Mouse (Mus musculus) hindbrain, embryonic 13.5 days (tissue): ENCODE measurements around the gene Kit. TPM values are rescaled to one million over a fixed set of nuclear protein-coding genes. Genes with fewer than 3 reads are reported as not detected.
A peak's percentile ranks its signal among the peaks of the same experiment; 100 is the strongest.

Experiments
- ATAC-seq: fragments of 200-750 bp; cut with Nextera tagmentation; 2 replicates; pipeline ENCODE4 v1.8.0; 2017; ENCODE audit warnings: moderate TSS enrichment; ENCODE audit not compliant: low FRiP score
- H3K27ac ChIP-seq: fragments of 300-500 bp; sonication (generic); 2 replicates; pipeline ENCODE4 v1.5.1; 2015; ENCODE audit warnings: inconsistent platforms, mild to moderate bottlenecking, moderate library complexity
- H3K27me3 ChIP-seq: fragments of 300-500 bp; sonication (generic); 2 replicates; pipeline ENCODE4 v1.6.1; 2015; ENCODE audit warnings: mild to moderate bottlenecking, inconsistent platforms
- H3K36me3 ChIP-seq: fragments of 300-500 bp; sonication (generic); 2 replicates; pipeline ENCODE4 v1.6.1; 2015; ENCODE audit warnings: mild to moderate bottlenecking, inconsistent platforms
- H3K4me1 ChIP-seq: fragments of 300-500 bp; sonication (generic); replicated peaks from 2 replicates; pipeline ENCODE4 v1.6.1; 2015; ENCODE audit warnings: inconsistent platforms
- H3K4me2 ChIP-seq: fragments of 300-500 bp; sonication (generic); 2 replicates; pipeline ENCODE4 v1.6.1; 2015; ENCODE audit warnings: inconsistent platforms, mild to moderate bottlenecking, moderate library complexity
- H3K4me3 ChIP-seq: fragments of 300-500 bp; sonication (generic); 2 replicates; pipeline ENCODE4 v1.5.1; 2015; ENCODE audit warnings: mild to moderate bottlenecking, inconsistent platforms
- H3K9ac ChIP-seq: fragments of 300-500 bp; sonication (generic); 2 replicates; pipeline ENCODE4 v1.6.1; 2015; ENCODE audit warnings: mild to moderate bottlenecking, inconsistent platforms
- H3K9me3 ChIP-seq: fragments of 300-500 bp; sonication (generic); 2 replicates; pipeline ENCODE4 v1.6.1; 2016; ENCODE audit warnings: inconsistent platforms
- WGBS: fragments of 180-500 bp; shearing (Covaris S2); methylation state at CpG from one replicate; pipeline ENCODE4 v1.1.7; 2015; 5-methylcytosine and 5-hydroxymethylcytosine counted together
- polyA plus RNA-seq: library from polyadenylated mRNA; unstranded; fragments of >200 nt; fragmentation: Nextera tagmentation; extraction: Ambion mirVana; gene quantifications from 2 replicates; pipeline ENCODE4 v1.2.1, GENCODE M21; 2015

The Kit gene
- polyA plus RNA-seq, 1 experiment from 2014 or later: 57.9 TPM

DNA sequence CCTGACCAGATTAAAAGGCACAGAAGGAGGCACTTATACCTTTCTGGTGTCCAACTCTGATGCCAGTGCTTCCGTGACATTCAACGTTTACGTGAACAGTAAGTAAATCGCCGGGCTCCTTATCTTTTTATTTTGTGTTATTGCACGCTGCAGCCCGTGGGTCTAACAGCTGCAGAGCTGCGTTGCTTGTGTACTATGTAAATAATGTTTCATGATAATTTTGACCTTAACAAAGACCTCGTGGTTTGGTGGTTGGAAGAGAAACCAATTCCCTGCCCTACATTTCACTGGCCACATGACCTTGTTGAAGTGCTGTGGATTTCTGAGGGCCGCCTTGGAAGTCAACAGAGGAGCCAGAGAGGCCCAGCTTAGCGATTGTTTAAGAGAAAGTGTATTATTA, 48.3 kb downstream of the Kit start:
- Histone ChIP-seq H3K9ac (no peak overlapping the region), H3K36me3 (peaks cover 44% of the 10 kb centered on the region), H3K4me1 (peaks cover 13% of the 10 kb centered on the region), H3K9me3 (no peaks in the 10 kb centered on the region), H3K4me3 (no peak overlapping the region), H3K27me3 (no peaks in the 10 kb centered on the region), H3K4me2 (no peak overlapping the region), H3K27ac (no peak overlapping the region; the same call in 1 of the 2 replicates)
- 84% methylated on average over 11 of the region's 11 CpGs for WGBS
- no peak for ATAC-seq

DNA sequence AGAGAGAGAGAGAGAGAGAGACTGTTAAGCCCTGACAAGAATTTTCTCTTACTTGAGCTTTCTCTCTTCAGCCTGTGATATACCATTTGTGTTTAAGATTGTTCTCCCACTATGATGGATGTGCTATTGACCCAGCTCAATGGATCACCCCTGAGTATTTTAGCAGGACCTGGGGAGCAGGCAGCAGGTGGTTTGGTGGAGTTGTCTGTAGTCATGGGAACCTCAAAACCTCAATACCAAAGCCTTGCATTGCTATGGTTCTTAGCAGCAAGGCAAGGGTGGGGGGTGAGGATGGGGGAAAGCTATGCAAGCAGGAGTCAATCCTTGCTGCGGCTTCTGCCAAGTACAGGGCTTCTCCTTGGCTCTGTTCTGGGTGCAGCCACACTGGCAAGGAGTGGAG, 48.8 kb downstream of the Kit start:
- 79% methylated on average over 1 of the region's 1 CpGs for WGBS

DNA sequence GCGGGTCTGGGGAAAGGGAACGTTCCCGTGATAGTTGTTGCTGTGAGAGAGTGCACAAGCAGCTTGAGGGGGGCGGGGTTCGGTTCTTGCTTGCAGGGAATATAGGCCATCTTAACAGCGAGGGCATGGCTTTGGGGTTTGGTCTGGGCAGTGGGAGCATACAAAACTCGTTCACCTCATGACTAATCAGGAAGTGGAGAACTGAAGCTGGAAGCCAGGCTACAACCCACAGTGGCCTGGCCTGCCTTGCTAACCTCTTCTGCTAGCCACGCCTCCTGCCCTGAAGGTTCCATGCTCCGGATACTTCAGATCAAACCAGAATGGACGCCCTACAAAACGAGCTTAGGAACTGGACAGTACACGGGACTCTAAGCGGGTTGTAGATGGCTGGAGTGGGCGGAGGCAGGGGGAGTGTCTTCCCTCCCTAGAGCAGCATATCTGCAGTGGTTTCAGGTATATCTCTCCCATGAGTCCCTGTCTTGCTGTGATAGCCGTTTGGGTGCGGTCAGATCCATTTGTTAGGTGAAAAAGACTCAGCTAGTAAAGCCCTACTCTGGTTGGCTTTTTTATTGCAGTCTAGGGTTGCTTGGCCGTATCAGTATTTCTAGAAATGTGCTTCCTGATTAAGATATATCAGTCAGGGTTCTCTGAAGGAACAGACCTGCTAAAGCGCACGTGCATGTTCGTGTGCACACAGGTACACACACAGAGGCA, 49.4 kb downstream of the Kit start:
- H3K27ac ChIP-seq: no peak overlapping the region
- H3K36me3 ChIP-seq: peaks cover 47% of the 10 kb centered on the region
- WGBS: 95% methylated on average over 20 of the region's 20 CpGs
- no peaks in the 10 kb centered on the region for H3K27me3 ChIP-seq
- H3K4me3 ChIP-seq: no peak overlapping the region
- H3K4me2 ChIP-seq: no peak overlapping the region
- H3K9ac ChIP-seq: no peak overlapping the region
- no peak for ATAC-seq
- peaks cover 15% of the 10 kb centered on the region for H3K4me1 ChIP-seq
- no peaks in the 10 kb centered on the region for H3K9me3 ChIP-seq

More for the DNA sequence above, 48.8 kb downstream of the Kit start:
- H3K36me3 ChIP-seq: peaks cover 44% of the 10 kb centered on the region
- no peak overlapping the region for H3K9ac ChIP-seq
- no peak for ATAC-seq
- peaks cover 15% of the 10 kb centered on the region for H3K4me1 ChIP-seq
- no peak overlapping the region for H3K4me2 ChIP-seq
- H3K27ac ChIP-seq: no peak overlapping the region
- H3K4me3 ChIP-seq: no peak overlapping the region
- no peaks in the 10 kb centered on the region for H3K27me3 ChIP-seq
- H3K9me3 ChIP-seq: no peaks in the 10 kb centered on the region

DNA sequence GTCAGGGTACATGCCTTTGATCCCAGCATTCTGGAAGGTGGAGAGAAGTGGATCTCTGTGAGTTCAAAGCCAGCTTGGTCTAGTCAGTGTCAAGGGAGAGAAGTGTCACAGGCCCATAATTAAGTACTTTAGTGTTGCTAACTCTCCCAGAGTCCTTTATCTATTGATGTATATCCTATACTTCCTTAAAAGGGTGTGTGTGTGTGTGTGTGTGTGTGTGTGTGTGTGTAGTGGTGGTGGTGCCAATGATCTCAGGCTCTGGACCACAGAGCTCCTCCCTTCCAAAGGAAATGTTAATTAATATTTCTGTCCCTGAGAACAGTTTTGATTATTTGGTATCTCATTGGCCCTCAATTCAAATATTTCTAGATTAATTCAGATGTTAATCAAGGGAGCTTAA, 50.3 kb downstream of the Kit start:
- ATAC-seq: no peak

DNA sequence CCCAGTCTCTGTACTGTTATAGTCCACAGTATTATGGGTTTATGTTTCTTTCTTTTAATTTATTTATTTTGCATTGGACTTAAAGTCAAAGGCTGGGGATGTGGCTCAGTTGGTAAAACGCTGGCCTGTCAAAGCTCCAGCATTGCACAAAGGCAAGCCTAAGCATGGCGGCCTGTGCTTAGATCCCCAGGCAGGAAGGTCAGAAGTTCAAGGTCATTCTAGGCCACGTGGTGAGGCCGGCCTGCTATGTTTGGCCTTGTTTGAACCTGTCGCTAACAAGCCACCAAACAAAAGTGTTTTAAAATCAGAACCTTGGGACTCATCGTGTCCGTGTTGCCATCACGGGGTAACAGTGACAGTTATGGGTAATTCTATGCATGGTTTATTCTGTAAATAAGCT, 51.6 kb downstream of the Kit start:
- H3K9ac ChIP-seq: no peak overlapping the region

More for the DNA sequence above, 50.3 kb downstream of the Kit start:
- H3K4me2 ChIP-seq: no peak overlapping the region
- H3K4me3 ChIP-seq: no peak overlapping the region
- no peak overlapping the region for H3K9ac ChIP-seq
- H3K9me3 ChIP-seq: no peaks in the 10 kb centered on the region
- H3K27me3 ChIP-seq: no peaks in the 10 kb centered on the region
- H3K4me1 ChIP-seq: peaks cover 15% of the 10 kb centered on the region
- H3K27ac ChIP-seq: no peak overlapping the region
- peaks cover 45% of the 10 kb centered on the region for H3K36me3 ChIP-seq

DNA sequence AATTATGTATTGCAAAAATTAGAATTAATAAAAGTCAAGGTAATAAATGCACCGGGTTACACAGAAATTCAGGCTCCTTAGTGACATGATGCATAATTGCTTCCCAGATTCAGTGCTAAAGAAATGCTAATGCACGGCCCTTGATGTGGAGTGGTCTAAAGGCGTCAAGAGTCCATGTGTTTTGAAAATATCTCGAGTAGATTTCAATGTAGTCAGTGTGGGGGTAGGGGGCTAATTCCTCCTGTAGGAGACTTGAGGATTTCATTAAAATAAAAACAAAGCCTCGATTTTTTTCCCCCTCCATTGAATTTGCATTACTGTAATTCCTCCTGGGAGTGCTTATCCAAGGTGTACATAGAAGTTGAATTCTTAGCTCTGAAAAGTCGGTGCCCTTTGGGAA, 52.0 kb downstream of the Kit start:
- no peak for ATAC-seq
- 51% methylated on average over 6 of the region's 6 CpGs for WGBS
- peaks cover 15% of the 10 kb centered on the region for H3K4me1 ChIP-seq
- H3K4me3 ChIP-seq: no peak overlapping the region
- H3K27me3 ChIP-seq: no peaks in the 10 kb centered on the region
- no peak overlapping the region for H3K4me2 ChIP-seq
- H3K9ac ChIP-seq: no peak overlapping the region
- 0 out of 2 replicates have a peak overlapping the region, but pooled peaks have one; percentile 45 for H3K27ac ChIP-seq
- H3K36me3 ChIP-seq: peaks cover 30% of the 10 kb centered on the region
- H3K9me3 ChIP-seq: no peaks in the 10 kb centered on the region

More for the DNA sequence above, 51.6 kb downstream of the Kit start:
- H3K27me3 ChIP-seq: no peaks in the 10 kb centered on the region
- H3K4me2 ChIP-seq: no peak overlapping the region
- no peaks in the 10 kb centered on the region for H3K9me3 ChIP-seq
- ATAC-seq: no peak
- H3K4me1 ChIP-seq: peaks cover 15% of the 10 kb centered on the region
- 51% methylated on average over 8 of the region's 8 CpGs for WGBS
- H3K36me3 ChIP-seq: peaks cover 34% of the 10 kb centered on the region
- H3K27ac ChIP-seq: peak overlapping the region; percentile 45; the same call in 1 of the 2 replicates
- no peak overlapping the region for H3K4me3 ChIP-seq

DNA sequence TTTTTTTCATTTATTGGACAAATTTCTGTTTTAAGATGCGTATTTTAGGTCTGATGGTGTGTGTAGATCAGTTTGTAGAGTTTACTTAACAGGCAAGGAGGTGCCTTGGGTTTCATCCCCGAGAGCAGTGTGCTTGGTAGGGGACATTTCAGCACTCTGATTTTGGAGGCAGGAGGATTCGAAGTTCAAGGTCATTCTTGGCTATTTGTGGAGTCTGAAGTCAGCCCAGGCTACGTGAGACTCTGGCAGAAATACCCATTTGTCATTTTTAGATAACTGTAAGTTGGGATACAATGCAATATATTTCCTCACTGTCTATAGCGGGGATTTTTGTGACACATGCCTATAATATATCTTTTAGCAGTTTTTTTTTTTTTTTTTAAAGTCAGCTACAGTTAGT, 57.5 kb downstream of the Kit start:
- Histone ChIP-seq H3K4me1 (peaks cover 16% of the 10 kb centered on the region), H3K4me3 (no peak overlapping the region), H3K4me2 (no peak overlapping the region), H3K9me3 (no peaks in the 10 kb centered on the region), H3K27ac (no peak overlapping the region), H3K9ac (no peak overlapping the region), H3K36me3 (peaks cover 3% of the 10 kb centered on the region; the same call in 1 of the 2 replicates), H3K27me3 (no peaks in the 10 kb centered on the region)
- ATAC-seq: no peak
- 90% methylated on average over 5 of the region's 5 CpGs for WGBS

DNA sequence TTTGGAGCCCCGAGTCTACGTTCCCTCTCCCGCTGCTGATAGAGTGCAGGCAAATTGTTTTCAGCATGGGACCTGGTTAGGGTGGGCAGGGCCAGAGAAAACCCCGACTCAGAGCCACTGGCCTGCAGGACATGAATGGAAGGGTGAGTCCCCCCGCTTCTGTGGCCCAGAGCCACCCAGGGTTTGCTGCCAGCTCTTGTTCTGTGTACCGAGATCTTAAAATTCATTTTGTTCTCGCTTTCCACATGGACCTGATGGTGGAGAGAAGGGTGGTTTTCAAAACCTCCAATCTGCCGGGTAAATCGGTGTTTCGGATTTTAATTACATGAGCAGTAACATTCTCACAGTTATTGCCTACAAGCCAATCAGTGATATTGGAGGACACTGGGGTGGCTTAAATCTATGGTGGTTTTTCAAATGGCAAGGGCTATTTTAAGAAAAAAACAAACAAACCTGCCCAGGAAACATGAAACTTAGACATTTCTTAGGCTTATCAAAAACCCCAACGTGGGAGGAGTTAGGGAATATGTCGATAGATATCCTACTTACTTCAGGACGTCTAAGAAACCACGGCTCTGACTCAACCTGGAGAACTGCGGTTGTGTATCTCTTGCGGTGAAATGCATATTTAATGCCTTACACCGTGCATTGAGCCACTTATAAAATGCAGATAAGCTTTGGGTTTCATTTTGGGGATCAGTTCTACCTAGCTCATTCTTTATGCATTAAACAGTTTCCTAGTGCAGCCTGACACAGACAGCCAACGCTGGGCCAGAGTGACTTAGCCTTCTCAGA, 58.3 kb downstream of the Kit start:
- H3K36me3 ChIP-seq: peaks cover 3% of the 10 kb centered on the region; the same call in 1 of the 2 replicates
- no peak overlapping the region for H3K27ac ChIP-seq
- no peak overlapping the region for H3K4me3 ChIP-seq
- ATAC-seq: no peak
- H3K4me2 ChIP-seq: no peak overlapping the region
- no peaks in the 10 kb centered on the region for H3K9me3 ChIP-seq
- no peak overlapping the region for H3K9ac ChIP-seq
- no peaks in the 10 kb centered on the region for H3K27me3 ChIP-seq
- H3K4me1 ChIP-seq: peaks cover 18% of the 10 kb centered on the region
- 89% methylated on average over 18 of the region's 18 CpGs for WGBS

DNA sequence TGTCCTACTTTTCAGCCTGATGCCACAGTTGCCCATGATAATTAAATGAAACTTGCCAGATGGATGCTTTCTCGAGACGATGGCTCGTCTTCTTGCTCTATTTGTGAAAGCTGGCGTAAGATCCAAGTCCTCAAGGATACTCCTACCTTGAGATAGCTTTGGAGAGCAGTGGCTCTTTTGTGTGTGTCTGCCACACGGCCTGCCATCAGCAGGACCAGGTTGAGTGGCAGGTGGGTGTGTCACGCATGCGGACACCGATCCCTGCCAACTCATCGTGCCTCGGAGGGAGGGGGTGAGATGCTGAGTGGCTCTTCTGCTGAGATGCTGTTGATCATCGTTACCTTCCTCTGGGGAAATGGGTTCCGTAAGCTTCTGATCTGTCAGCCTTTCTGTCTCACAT, 60.7 kb downstream of the Kit start:
- Histone ChIP-seq H3K4me2 (0 out of 2 replicates have a peak overlapping the region, but pooled peaks have one; percentile 6), H3K9me3 (no peaks in the 10 kb centered on the region), H3K4me1 (peaks cover 16% of the 10 kb centered on the region), H3K27ac (peak overlapping the region; percentile 63), H3K27me3 (no peaks in the 10 kb centered on the region), H3K4me3 (no peak overlapping the region), H3K9ac (no peak overlapping the region), H3K36me3 (peaks cover 7% of the 10 kb centered on the region)
- 54% methylated on average over 12 of the region's 12 CpGs for WGBS
- ATAC-seq: peak; percentile 59; the same call in 1 of the 2 replicates

DNA sequence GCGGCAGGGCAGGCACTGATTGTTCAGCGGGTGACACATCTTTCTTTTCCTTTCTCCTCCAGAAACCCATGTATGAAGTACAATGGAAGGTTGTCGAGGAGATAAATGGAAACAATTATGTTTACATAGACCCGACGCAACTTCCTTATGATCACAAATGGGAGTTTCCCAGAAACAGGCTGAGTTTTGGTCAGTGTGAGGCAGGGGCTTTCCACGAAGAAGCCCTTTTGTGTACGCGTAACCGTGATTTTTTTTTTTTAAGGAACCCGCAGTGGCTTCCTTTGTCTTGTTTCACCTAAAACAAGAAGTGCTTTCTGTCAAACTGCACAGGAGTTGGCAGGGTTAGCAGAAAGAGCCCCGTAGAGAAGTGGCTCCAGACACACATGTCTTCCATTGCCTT, 65.9 kb downstream of the Kit start:
- H3K36me3 ChIP-seq: peaks cover 24% of the 10 kb centered on the region
- WGBS: 67% methylated on average over 11 of the region's 11 CpGs
- peak overlapping the region; percentile 20; the same call in 1 of the 2 replicates for H3K27ac ChIP-seq
- no peak overlapping the region for H3K9ac ChIP-seq
- no peak overlapping the region for H3K4me2 ChIP-seq
- no peaks in the 10 kb centered on the region for H3K9me3 ChIP-seq
- ATAC-seq: no peak
- H3K4me3 ChIP-seq: no peak overlapping the region
- H3K27me3 ChIP-seq: no peaks in the 10 kb centered on the region
- H3K4me1 ChIP-seq: peaks cover 10% of the 10 kb centered on the region

DNA sequence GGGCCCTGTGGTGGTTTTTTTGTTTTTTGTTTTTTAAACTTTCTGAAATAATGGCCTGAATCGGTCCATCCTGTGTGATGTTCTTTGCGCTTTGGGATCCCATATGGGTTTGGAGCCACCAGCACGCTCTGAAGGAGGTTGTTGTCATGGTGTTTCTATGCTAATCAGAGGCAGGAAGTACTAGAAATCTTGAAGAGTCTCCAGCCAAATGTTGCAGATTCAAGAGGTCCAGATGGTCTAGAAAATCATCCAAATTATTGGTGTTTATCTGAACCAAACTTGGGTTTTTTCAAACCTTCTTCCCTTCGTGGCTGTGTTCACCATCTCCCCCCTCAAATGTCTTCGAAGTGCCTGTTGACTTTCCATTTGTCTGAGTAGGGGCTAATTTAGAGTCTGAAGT, 72.3 kb downstream of the Kit start:
- 95% methylated on average over 5 of the region's 5 CpGs for WGBS
- no peak overlapping the region for H3K9ac ChIP-seq
- no peaks in the 10 kb centered on the region for H3K27me3 ChIP-seq
- no peak overlapping the region for H3K27ac ChIP-seq
- peaks cover 36% of the 10 kb centered on the region for H3K36me3 ChIP-seq
- H3K9me3 ChIP-seq: no peaks in the 10 kb centered on the region
- H3K4me2 ChIP-seq: no peak overlapping the region
- no peaks in the 10 kb centered on the region; the same call in 1 of the 2 replicates for H3K4me1 ChIP-seq
- no peak for ATAC-seq
- H3K4me3 ChIP-seq: no peak overlapping the region

DNA sequence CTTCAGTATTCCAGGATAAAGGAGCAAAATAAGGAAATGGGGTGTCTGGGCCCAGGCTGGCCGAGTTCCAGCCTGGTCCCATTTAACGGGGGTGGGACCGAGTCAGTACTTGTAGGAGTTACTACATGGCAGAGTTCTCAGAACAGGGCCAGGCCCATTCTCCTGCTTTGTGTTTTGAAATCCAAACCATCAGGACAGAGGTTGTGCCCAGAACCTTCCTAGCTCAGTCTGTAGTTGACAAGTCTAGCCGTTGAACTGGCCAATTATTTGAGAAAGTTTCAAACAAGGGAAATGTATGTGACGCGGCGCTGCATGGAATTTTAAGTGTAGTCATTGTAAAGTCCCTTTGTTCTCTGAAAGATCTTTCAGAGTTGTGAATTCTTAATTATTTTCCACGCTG, 75.8 kb downstream of the Kit start:
- peaks cover 66% of the 10 kb centered on the region for H3K36me3 ChIP-seq
- WGBS: 49% methylated on average over 8 of the region's 8 CpGs
- H3K27me3 ChIP-seq: no peaks in the 10 kb centered on the region
- no peak for ATAC-seq
- H3K4me2 ChIP-seq: no peak overlapping the region
- H3K9ac ChIP-seq: no peak overlapping the region
- H3K27ac ChIP-seq: no peak overlapping the region
- H3K9me3 ChIP-seq: no peaks in the 10 kb centered on the region
- no peak overlapping the region for H3K4me3 ChIP-seq
- no peaks in the 10 kb centered on the region; the same call in 1 of the 2 replicates for H3K4me1 ChIP-seq
